In the genomic region with DNA sequence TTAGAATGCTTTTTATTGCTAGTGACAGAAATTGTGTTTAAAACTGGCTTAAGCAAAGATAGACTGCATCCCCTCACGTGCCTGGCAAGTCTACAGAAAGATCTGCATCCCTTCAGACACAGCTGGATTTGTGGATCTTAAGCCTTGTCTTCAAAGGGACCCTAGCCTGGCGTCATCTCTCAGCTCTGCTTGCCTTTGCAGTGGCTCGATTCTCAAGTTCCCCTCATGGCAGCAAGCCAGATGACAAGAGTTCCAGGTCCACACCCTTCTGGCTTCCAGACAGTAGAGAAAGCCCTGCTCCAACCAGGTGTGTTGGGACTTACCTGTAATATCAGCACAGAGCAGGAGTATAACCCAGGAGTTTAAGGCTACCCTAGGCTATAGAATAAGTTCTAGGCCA, we compare ENCODE assay signal across 28 mouse cellular contexts.
A peak's percentile ranks its signal among the peaks of the same experiment; 100 is the strongest.
DNase-seq lines count a peak whose midpoint lies in the region; ATAC-seq and TF ChIP-seq lines count a peak whose summit lies in the region.
"Had no signal": no experiment of that assay in that cellular context is flagged by ENCODE, and none has a peak within 500 bp of the region (broad histone marks: within the 10 kb centered on the region; RNA-seq: fewer than 3 reads in every experiment).

No protein-coding gene starts in this region.

- H3K4me2 ChIP-seq in heart, embryonic 12.5 days = no peak overlapping the region
- no peak overlapping the region for H3K4me2 ChIP-seq in limb, embryonic 12.5 days
- H3K4me2 ChIP-seq: heart, embryonic 13.5 days; hindbrain, embryonic 14.5 days; liver, embryonic 12.5 days; midbrain, embryonic 12.5 days; neural tube, embryonic 12.5 days had no signal

- TF ChIP-seq POLR2A in lung, adult 2 months (IDR thresholded peaks at IDR 0.05; ENCODE audit: borderline replicate concordance, extremely low read depth, low read depth, low read length) = no peak

- no peak overlapping the region for H3K4me3 ChIP-seq in heart, embryonic 12.5 days
- no peak overlapping the region for H3K4me3 ChIP-seq in limb, embryonic 12.5 days (replicated peaks)
- H3K4me3 ChIP-seq in limb, embryonic 10.5 days = no peak overlapping the region
- no peak overlapping the region for H3K4me3 ChIP-seq in lung, adult 2 months (replicated peaks; ENCODE audit: extremely low read depth, low read depth, low read length)
- H3K4me3 ChIP-seq: heart, adult 2 months; heart, embryonic 13.5 days; layer of hippocampus, adult 2 months; left cerebral cortex, adult 2 months; liver, embryonic 12.5 days; megakaryocyte, embryonic 14.5 days; midbrain, embryonic 12.5 days; myocyte; neural tube, embryonic 12.5 days had no signal

- peak; percentile 73 for DNase-seq in heart, adult 11 months
- no peak for DNase-seq in limb, embryonic 10.5 days (ENCODE audit: low spot score)
- DNase-seq in lung, postnatal 10 days = peak; percentile 42
- no peak for DNase-seq in lung, adult 2 months
- DNase-seq in spleen, postnatal 10 days (ENCODE audit: low spot score in 2 of 2) = no peak
- DNase-seq: adrenal gland, postnatal 25 days; cerebellum, adult 11-12 months; gastrocnemius, postnatal 36 days; heart, adult 2 months; heart, postnatal 10 days; kidney, adult 18-20 months; kidney, postnatal 14 days; liver, postnatal 0 days; right cerebral cortex, adult 18-20 months; thymus, postnatal 4 days had no signal

- no peaks in the 10 kb centered on the region for H3K27me3 ChIP-seq in heart, embryonic 12.5 days (replicated peaks)
- H3K27me3 ChIP-seq in limb, embryonic 12.5 days = no peaks in the 10 kb centered on the region
- H3K27me3 ChIP-seq in limb, embryonic 10.5 days (ENCODE audit: low read depth, poor library complexity, severe bottlenecking) = no peaks in the 10 kb centered on the region
- H3K27me3 ChIP-seq: heart, embryonic 13.5 days; liver, embryonic 12.5 days; neural tube, embryonic 12.5 days had no signal

- no peak overlapping the region for H3K9ac ChIP-seq in heart, embryonic 12.5 days
- H3K9ac ChIP-seq in limb, embryonic 12.5 days (replicated peaks) = no peak overlapping the region
- H3K9ac ChIP-seq: heart, embryonic 13.5 days; hindbrain, embryonic 14.5 days; liver, embryonic 12.5 days; liver, postnatal 0 days; midbrain, embryonic 12.5 days; neural tube, embryonic 12.5 days had no signal

- H3K27ac ChIP-seq in heart, embryonic 12.5 days (ENCODE audit: poor library complexity, severe bottlenecking) = no peak overlapping the region
- H3K27ac ChIP-seq in limb, embryonic 12.5 days = 0 out of 2 replicates have a peak overlapping the region, but pooled peaks have one; percentile 23
- no peak overlapping the region for H3K27ac ChIP-seq in limb, embryonic 10.5 days
- H3K27ac ChIP-seq: heart, adult 2 months; heart, embryonic 13.5 days; hindbrain, embryonic 14.5 days; layer of hippocampus, adult 2 months; left cerebral cortex, adult 2 months; liver, embryonic 12.5 days; midbrain, embryonic 12.5 days; neural tube, embryonic 12.5 days had no signal

- no peaks in the 10 kb centered on the region for H3K9me3 ChIP-seq in heart, embryonic 12.5 days (replicated peaks)
- H3K9me3 ChIP-seq in limb, embryonic 12.5 days = no peaks in the 10 kb centered on the region
- H3K9me3 ChIP-seq in limb, embryonic 10.5 days (replicated peaks) = no peaks in the 10 kb centered on the region
- H3K9me3 ChIP-seq: heart, embryonic 13.5 days; liver, embryonic 12.5 days; megakaryocyte, embryonic 14.5 days; midbrain, embryonic 12.5 days; neural tube, embryonic 12.5 days had no signal

- no peak for TF ChIP-seq CTCF in lung, adult 2 months (IDR thresholded peaks at IDR 0.05; ENCODE audit: insufficient read depth, low read length)

- 0 out of 2 replicates have a peak, but pooled peaks cover 6% of the 10 kb centered on the region for H3K36me3 ChIP-seq in heart, embryonic 12.5 days
- H3K36me3 ChIP-seq in limb, embryonic 12.5 days = no peaks in the 10 kb centered on the region
- 0 out of 2 replicates have a peak, but pooled peaks cover 3% of the 10 kb centered on the region for H3K36me3 ChIP-seq in limb, embryonic 10.5 days
- H3K36me3 ChIP-seq: liver, embryonic 12.5 days; midbrain, embryonic 12.5 days; neural tube, embryonic 12.5 days had no signal

- 58% methylated on average over 3 of the region's 3 CpGs for WGBS in heart, embryonic 12.5 days
- WGBS in limb, embryonic 12.5 days = 64% methylated on average over 3 of the region's 3 CpGs
- 85% methylated on average over 3 of the region's 3 CpGs for WGBS in limb, embryonic 10.5 days
- 48% methylated on average over 3 of the region's 3 CpGs for WGBS in lung, adult 2 months

- peaks cover 10% of the 10 kb centered on the region; the same call in 1 of the 2 replicates for H3K4me1 ChIP-seq in heart, embryonic 12.5 days (replicated peaks)
- H3K4me1 ChIP-seq in limb, embryonic 12.5 days (replicated peaks) = 0 out of 2 replicates have a peak, but pooled peaks cover 7% of the 10 kb centered on the region
- H3K4me1 ChIP-seq in limb, embryonic 10.5 days = peaks cover 13% of the 10 kb centered on the region
- H3K4me1 ChIP-seq in lung, adult 2 months (ENCODE audit: control insufficient read depth, insufficient read depth, low read length) = no peaks in the 10 kb centered on the region
- H3K4me1 ChIP-seq: heart, embryonic 13.5 days; liver, embryonic 12.5 days; midbrain, embryonic 12.5 days; neural tube, embryonic 12.5 days had no signal

- ATAC-seq in heart, embryonic 12.5 days (ENCODE audit: insufficient number of reproducible peaks, low FRiP score) = no peak
- no peak for ATAC-seq in limb, embryonic 12.5 days (ENCODE audit: insufficient number of reproducible peaks, insufficient read depth, low FRiP score, low TSS enrichment, low read depth)
- ATAC-seq: CD4-positive, CD25-positive, alpha-beta regulatory T cell, adult 4 months; forebrain, embryonic 14.5 days; liver, embryonic 12.5 days; liver, postnatal 0 days had no signal

Comparison
In these comparisons a context has a peak if more than half of its experiments do, and no peak if none do; other contexts are left out.
1. DNase-seq: peak in heart, adult 11 months (single experiment) and lung, postnatal 10 days (single experiment); none in limb, embryonic 10.5 days (single experiment), lung, adult 2 months (single experiment) and spleen, postnatal 10 days (0 of 2).